Mouse (Mus musculus) embryonic stem cell, embryonic (primary cell): ENCODE results near the gene Fam104a.

ENCODE experiments used
- CTCF ChIA-PET, 4 experiments: fragments of 300-600 bp in 2 of 4; fragments of 350-600 bp in 2 of 4; sonication (Branson Sonifier 250); formaldehyde crosslinking; loops; one replicate each; lab custom pipeline; 2022; ENCODE audit warnings: inconsistent platforms in 2 of 4; lab: Charles Lee
- POLR2A ChIA-PET, 4 experiments: fragments of 300-600 bp in 2 of 4; fragments of 350-600 bp in 2 of 4; sonication (Branson Sonifier 250); formaldehyde crosslinking; loops; one replicate each; lab custom pipeline; 2022; ENCODE audit warnings: antibody characterized with exemption in 4 of 4, inconsistent platforms in 1 of 4; lab: Charles Lee

The Fam104a gene

GRCm38 (mm10) chr11:113661835-113662351, 22.1 kb downstream of the Fam104a start:
- CTCF ChIA-PET: interaction anchor here in 1 of 4 experiments (0.7 to 2.0 kb wide), 4 partner anchors 10 to 149 kb away, joined by 3 to 10 read pairs (median 4); partner anchors contain the start of gene Slc39a11
- POLR2A ChIA-PET: interaction anchor here in 1 of 4 experiments (0.6 kb wide), 1 partner anchor 102 kb away, joined by 3 read pairs; no protein-coding TSS in a partner anchor

GRCm38 (mm10) chr11:113660940-113661339, 23.0 kb downstream of the Fam104a start:
- POLR2A ChIA-PET: interaction anchor here in 2 of 4 experiments (0.7 to 3.0 kb wide), 8 partner anchors 9 to 144 kb away, joined by 3 to 13 read pairs (median 4); partner anchors contain the start of genes Cog1 (in 1 of the 2), Cpsf4l (in 1 of the 2) and Slc39a11 (in 1 of the 2)

GRCm38 (mm10) chr11:113660213-113660612, 23.7 kb downstream of the Fam104a start:
- POLR2A ChIA-PET: interaction anchor here in 3 of 4 experiments (0.6 to 3.0 kb wide), 10 partner anchors 9 to 1005 kb away, joined by 3 to 13 read pairs (median 4); partner anchors contain the start of genes Cog1 (in 1 of the 3) and Slc39a11 (in 1 of the 3)
- CTCF ChIA-PET: interaction anchor here in 2 of 4 experiments (0.6 to 2.0 kb wide), 9 partner anchors 8 to 151 kb away, joined by 3 to 10 read pairs (median 3); no protein-coding TSS in a partner anchor

More at GRCm38 (mm10) chr11:113660940-113661339, 23.0 kb downstream of the Fam104a start:
- CTCF ChIA-PET: interaction anchor here in 2 of 4 experiments (0.5 to 2.0 kb wide), 8 partner anchors 9 to 150 kb away, joined by 3 to 10 read pairs (median 4); partner anchors contain the start of gene Slc39a11 (in 1 of the 2)

DNA sequence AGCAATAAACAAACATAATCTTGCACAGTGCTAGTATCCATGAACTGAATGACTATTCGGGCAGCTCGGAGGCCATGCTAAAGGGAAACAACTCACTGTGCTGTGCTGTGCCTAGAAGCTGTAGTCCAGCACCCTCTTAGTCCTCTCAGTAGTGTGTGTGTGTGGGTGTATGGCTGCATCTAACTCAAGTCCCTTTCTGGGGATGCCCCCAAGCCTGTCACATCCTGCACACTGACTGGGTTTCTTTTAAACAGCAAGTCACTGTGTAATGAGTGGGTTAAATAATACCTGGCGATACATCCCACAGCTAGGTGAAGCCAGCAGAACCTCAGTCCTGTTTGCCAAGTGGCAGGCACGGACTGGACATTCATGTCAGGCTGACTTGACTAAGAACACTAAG, 25.2 kb downstream of the Fam104a start:
- CTCF ChIA-PET: interaction anchor here in 1 of 4 experiments (1.1 kb wide), 1 partner anchor 27 kb away, joined by 3 read pairs; no protein-coding TSS in a partner anchor
- POLR2A ChIA-PET: interaction anchor here in 2 of 4 experiments (1.0 to 5.3 kb wide), 7 partner anchors 8 to 457 kb away, joined by 3 to 28 read pairs (median 6); partner anchors contain the start of gene Slc39a11 (in 1 of the 2)

DNA sequence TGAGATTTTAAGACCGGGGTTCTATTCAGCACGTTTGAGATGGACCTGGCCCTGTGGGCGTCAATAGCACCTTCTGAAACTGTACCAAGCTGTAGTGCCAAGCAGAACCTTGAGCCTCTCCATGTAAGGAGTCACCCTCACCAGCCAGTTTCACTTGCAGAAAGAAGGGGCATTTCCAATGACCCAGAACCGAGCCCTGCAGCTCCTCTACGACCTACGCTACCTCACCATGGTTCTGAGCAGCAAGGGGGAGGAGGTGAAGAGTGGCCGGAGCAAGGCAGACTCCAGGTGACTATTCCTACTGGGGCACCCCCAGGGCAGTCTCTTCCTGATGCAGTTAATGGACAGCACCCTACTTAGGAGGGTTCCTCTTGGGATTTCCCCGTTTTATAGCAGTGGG, 25.6 kb downstream of the Fam104a start:
- ChIA-PET POLR2A (interaction anchor here in 2 of 4 experiments (0.5 to 5.3 kb wide), 5 partner anchors 8 to 97 kb away, joined by 3 to 28 read pairs (median 3); partner anchors contain the start of gene Slc39a11 (in 1 of the 2)), CTCF (interaction anchor here in 1 of 4 experiments (1.1 kb wide), 1 partner anchor 27 kb away, joined by 3 read pairs; no protein-coding TSS in a partner anchor)

DNA sequence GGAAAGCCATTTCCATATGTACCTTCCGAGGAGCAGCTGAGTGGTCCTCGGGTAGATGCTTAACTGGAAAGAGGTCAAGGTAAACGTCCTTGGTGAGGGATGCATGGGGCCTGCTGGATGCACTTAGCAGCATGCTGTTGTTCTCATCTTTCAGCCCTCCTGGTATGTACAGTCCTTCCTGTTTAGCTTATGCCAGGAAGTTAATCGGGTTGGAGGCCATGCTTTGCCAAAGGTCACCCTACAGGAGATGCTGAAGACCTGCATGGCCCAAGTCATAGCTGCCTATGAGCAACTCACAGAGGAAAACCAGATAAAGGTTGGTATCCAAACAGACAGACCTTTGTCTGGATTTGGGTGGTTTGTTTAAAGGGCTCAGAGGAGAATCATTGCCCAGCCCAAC, 26.7 kb downstream of the Fam104a start:
- ChIA-PET POLR2A (interaction anchor here in 2 of 4 experiments (1.4 to 5.3 kb wide), 3 partner anchors 10 to 27 kb away, joined by 3 to 28 read pairs (median 4); partner anchors contain the start of genes D11Wsu47e (in 1 of the 2) and Fam104a (in 1 of the 2)), CTCF (interaction anchor here in 3 of 4 experiments (0.6 to 1.6 kb wide), 3 partner anchors 13 to 155 kb away, joined by 3 to 10 read pairs (median 5); no protein-coding TSS in a partner anchor)

DNA sequence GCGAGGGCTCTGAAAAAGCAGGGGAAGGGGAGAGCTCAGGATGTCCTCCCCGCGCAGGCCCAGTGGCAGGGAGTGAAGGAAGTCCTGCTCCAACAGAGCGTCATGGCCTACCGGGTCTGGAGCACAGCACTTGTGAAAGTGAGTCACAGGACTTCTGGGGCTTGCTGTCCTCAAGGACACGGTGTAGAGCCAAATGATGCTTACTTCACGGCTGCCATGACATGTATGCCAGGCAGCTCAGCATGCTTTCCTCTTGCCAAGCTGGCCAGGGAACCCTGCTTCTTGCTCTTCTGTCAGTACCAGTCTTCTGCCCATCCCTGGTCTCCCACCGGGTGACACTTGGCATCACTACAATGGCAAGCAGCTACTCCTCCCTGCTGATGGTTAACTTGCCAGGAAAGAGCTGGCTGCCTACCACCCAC, 27.4 kb downstream of the Fam104a start:
- POLR2A ChIA-PET: interaction anchor here in 2 of 4 experiments (1.3 to 5.3 kb wide), 4 partner anchors 9 to 28 kb away, joined by 3 to 28 read pairs (median 4); partner anchors contain the start of genes D11Wsu47e (in 1 of the 2) and Fam104a (in 1 of the 2)

GRCm38 (mm10) chr11:113654561-113655270, 29.2 kb downstream of the Fam104a start:
- ChIA-PET CTCF (interaction anchor here in 2 of 4 experiments (0.6 to 8.5 kb wide), 9 partner anchors 13 to 181 kb away, joined by 3 to 78 read pairs (median 4); no protein-coding TSS in a partner anchor), POLR2A (interaction anchor here in 2 of 4 experiments (0.7 to 5.3 kb wide), 10 partner anchors 12 to 162 kb away, joined by 3 to 28 read pairs (median 4); partner anchors contain the start of gene Sstr2 (in 1 of the 2))

More for the DNA sequence above, 27.4 kb downstream of the Fam104a start:
- CTCF ChIA-PET: interaction anchor here (0.6 to 2.1 kb wide), 5 partner anchors 9 to 155 kb away, joined by 3 to 10 read pairs (median 5); no protein-coding TSS in a partner anchor

- ChIA-PET POLR2A (interaction anchor here in 3 of 4 experiments (0.7 to 5.3 kb wide), 10 partner anchors 13 to 163 kb away, joined by 3 to 28 read pairs (median 4); partner anchors contain the start of gene Sstr2 (in 1 of the 3)), CTCF (interaction anchor here in 2 of 4 experiments (0.6 to 8.5 kb wide), 5 partner anchors 13 to 181 kb away, joined by 3 to 78 read pairs (median 4); no protein-coding TSS in a partner anchor)
Observed at GRCm38 (mm10) chr11:113654105-113654504, 29.9 kb downstream of the Fam104a start.

- ChIA-PET CTCF (interaction anchor here (0.5 to 8.5 kb wide), 34 partner anchors 8 to 706 kb away, joined by 3 to 78 read pairs (median 4); partner anchors contain the start of genes D11Wsu47e (in 2 of the 4) and Fam104a (in 2 of the 4)), POLR2A (interaction anchor here (0.9 to 2.4 kb wide), 21 partner anchors 8 to 451 kb away, joined by 3 to 11 read pairs (median 5); partner anchors contain the start of genes Cdc42ep4 (in 2 of the 4), D11Wsu47e (in 2 of the 4), Fam104a (in 2 of the 4) and Cpsf4l (in 1 of the 4))
Observed at GRCm38 (mm10) chr11:113652516-113652915, 31.4 kb downstream of the Fam104a start.

- ChIA-PET CTCF (interaction anchor here (0.5 to 8.5 kb wide), 48 partner anchors 9 to 449 kb away, joined by 3 to 78 read pairs (median 4); partner anchors contain the start of genes D11Wsu47e (in 2 of the 4), Fam104a (in 2 of the 4) and Cdc42ep4 (in 1 of the 4)), POLR2A (interaction anchor here (0.6 to 2.4 kb wide), 32 partner anchors 9 to 519 kb away, joined by 3 to 11 read pairs (median 4); partner anchors contain the start of genes Cdc42ep4 (in 3 of the 4), D11Wsu47e (in 2 of the 4), Fam104a (in 2 of the 4) and Cpsf4l (in 1 of the 4))
Observed at GRCm38 (mm10) chr11:113651907-113652273, 32.1 kb downstream of the Fam104a start.

GRCm38 (mm10) chr11:113651206-113651906, 32.6 kb downstream of the Fam104a start:
- ChIA-PET POLR2A (interaction anchor here (0.6 to 2.4 kb wide), 32 partner anchors 9 to 519 kb away, joined by 3 to 11 read pairs (median 4); partner anchors contain the start of genes Cdc42ep4 (in 3 of the 4), D11Wsu47e (in 2 of the 4), Fam104a (in 2 of the 4) and Cpsf4l (in 1 of the 4)), CTCF (interaction anchor here (0.5 to 8.5 kb wide), 42 partner anchors 9 to 420 kb away, joined by 3 to 78 read pairs (median 4); partner anchors contain the start of genes Cdc42ep4 (in 1 of the 4), D11Wsu47e (in 1 of the 4) and Fam104a (in 1 of the 4))

- CTCF ChIA-PET: interaction anchor here (0.5 to 8.5 kb wide), 11 partner anchors 12 to 214 kb away, joined by 3 to 78 read pairs (median 5); partner anchors contain the start of gene Sstr2 (in 1 of the 4)
- POLR2A ChIA-PET: interaction anchor here (0.5 to 2.3 kb wide), 20 partner anchors 9 to 1072 kb away, joined by 3 to 8 read pairs (median 4); partner anchors contain the start of genes D11Wsu47e (in 2 of the 4), Fam104a (in 2 of the 4), Cdc42ep4 (in 1 of the 4) and Cpsf4l (in 1 of the 4)
Observed at GRCm38 (mm10) chr11:113649353-113650210, 34.4 kb downstream of the Fam104a start, which contains the start of gene Slc39a11. Gene Slc39a11 (minus strand): TSS chr11:113650079.

DNA sequence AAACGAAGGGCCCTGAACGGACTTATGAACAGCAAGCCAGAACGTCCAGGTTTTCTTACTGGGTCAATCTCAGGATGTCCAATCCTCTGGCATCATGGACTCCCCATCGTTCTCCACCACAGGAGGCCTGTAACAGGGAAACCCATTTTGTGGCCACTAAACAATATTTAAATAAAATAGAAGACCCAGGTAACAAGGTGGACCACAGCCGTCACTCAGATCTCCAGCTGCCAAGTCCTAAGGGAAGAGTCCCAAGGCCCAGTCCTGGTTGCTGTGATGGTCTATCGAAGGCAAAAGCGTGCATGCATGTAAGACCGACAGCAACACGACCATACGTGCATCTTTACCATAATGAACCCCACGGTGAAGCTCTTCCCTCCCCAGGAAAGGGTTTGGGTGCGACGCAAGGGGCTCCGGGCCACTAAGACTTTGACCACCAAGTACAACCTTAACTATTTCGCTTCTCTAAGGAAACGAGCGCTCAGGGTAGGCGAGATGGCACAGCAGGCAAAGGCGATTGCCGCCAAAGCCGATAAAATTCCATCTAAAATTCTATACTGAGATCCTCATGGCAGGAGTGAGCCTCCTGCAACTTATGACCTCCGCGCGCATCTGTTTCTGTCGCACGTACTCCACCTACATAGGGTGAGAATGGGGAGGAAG, 35.1 kb downstream of the Fam104a start, which contains the start of gene Cog1:
Cog1 (plus strand) TSS at position 480 of the 663 bp plus-strand sequence.
- POLR2A ChIA-PET: interaction anchor here in 2 of 4 experiments (0.7 to 2.3 kb wide), 15 partner anchors 10 to 350 kb away, joined by 3 to 8 read pairs (median 4); partner anchors contain the start of genes D11Wsu47e (in 2 of the 2), Fam104a (in 2 of the 2), Cdc42ep4 (in 1 of the 2) and Cpsf4l (in 1 of the 2)
- CTCF ChIA-PET: interaction anchor here (0.5 to 8.5 kb wide), 16 partner anchors 18 to 323 kb away, joined by 3 to 78 read pairs (median 4); partner anchors contain the start of gene Sstr2 (in 1 of the 4)
